Mouse (Mus musculus) hindbrain, embryonic 10.5 days (tissue): Measurements from ENCODE around the gene Cadm1. TPM values are rescaled to one million over a fixed set of nuclear protein-coding genes. Genes with fewer than 3 reads are reported as not detected.

Experiments used
- DNase-seq: peaks from one replicate; pipeline ENCODE4 v3.0.0-alpha.2; 2017; ENCODE audit warnings: low spot score
- H3K27ac ChIP-seq: fragments of 300-500 bp; sonication (generic); 2 replicates; pipeline ENCODE4 v1.5.1; 2016; ENCODE audit warnings: mild to moderate bottlenecking, moderate library complexity
- H3K27me3 ChIP-seq: fragments of 300-500 bp; sonication (generic); 2 replicates; pipeline ENCODE4 v1.6.1; 2016; ENCODE audit warnings: mild to moderate bottlenecking; ENCODE audit not compliant: poor library complexity, insufficient read depth, severe bottlenecking
- H3K36me3 ChIP-seq: fragments of 300-500 bp; sonication (generic); 2 replicates; pipeline ENCODE4 v1.6.1; 2016; ENCODE audit warnings: mild to moderate bottlenecking, moderate library complexity
- H3K4me1 ChIP-seq: fragments of 300-500 bp; sonication (generic); replicated peaks from 2 replicates; pipeline ENCODE4 v1.6.1; 2016; ENCODE audit warnings: mild to moderate bottlenecking
- H3K4me3 ChIP-seq: fragments of 300-500 bp; sonication (generic); 2 replicates; pipeline ENCODE4 v1.5.1; 2016; ENCODE audit warnings: mild to moderate bottlenecking, moderate library complexity
- H3K9me3 ChIP-seq: fragments of 300-500 bp; sonication (generic); 2 replicates; pipeline ENCODE4 v1.6.1; 2016; ENCODE audit warnings: mild to moderate bottlenecking, moderate library complexity
- WGBS: fragments of 180-500 bp; shearing (Covaris S2); methylation state at CpG from one replicate; pipeline ENCODE4 v1.1.7; 2016; 5-methylcytosine and 5-hydroxymethylcytosine counted together
- polyA plus RNA-seq: library from polyadenylated mRNA; unstranded; fragments of >200 nt; fragmentation: Nextera tagmentation; extraction: Ambion mirVana; gene quantifications from 2 replicates; pipeline ENCODE4 v1.2.1, GENCODE M21; 2016

Gene Cadm1
- polyA plus RNA-seq, 1 experiment from 2014 or later, result 111 TPM

DNA sequence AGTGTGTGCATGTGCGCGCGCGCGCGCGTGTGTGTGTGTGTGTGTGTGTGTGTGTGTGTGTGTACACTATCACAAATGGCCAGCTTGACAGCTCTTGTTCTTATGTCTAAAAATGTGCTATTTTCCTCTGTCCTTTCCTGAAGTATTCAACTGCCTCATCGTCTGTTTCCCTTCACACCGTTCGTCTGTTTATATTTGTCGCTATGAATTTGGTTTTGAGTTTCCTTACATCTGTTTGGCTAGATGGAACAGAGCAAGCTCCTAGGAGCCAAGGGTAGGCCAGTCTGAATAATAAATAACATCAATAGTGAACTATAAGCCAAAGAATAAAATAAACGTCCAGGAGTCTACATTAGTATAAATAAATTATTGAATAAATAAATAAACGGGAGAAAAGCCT is 235.3 kb downstream of the Cadm1 start:
- H3K36me3 ChIP-seq, result no peaks in the 10 kb centered on the region
- H3K9me3 ChIP-seq, result no peaks in the 10 kb centered on the region
- H3K27ac ChIP-seq, result no peak overlapping the region
- H3K4me3 ChIP-seq, result no peak overlapping the region
- no peak for DNase-seq
- peaks cover 47% of the 10 kb centered on the region for H3K4me1 ChIP-seq
- no peaks in the 10 kb centered on the region for H3K27me3 ChIP-seq
- WGBS, result 88% methylated on average over 13 of the region's 13 CpGs

DNA sequence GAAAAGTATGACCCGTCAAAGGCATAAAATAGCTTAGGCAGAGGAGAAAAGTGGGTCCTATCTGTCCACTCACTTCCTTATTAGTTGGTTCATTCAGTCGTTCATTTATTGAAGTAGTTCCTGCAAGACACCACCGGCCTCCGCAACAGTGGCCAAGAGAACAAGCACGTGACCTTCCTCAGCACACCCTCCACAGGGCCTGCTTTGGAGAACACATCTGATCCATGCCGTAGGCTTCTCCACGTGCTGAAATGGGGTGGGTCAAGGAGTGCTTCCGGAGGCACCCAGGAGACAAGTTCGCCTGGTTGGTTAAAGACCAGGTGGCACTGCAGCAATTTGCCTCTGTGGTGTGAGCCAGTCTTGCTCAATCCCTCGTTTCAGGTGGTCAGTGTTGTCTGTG is 236.4 kb downstream of the Cadm1 start:
- Histone ChIP-seq H3K36me3 (no peaks in the 10 kb centered on the region), H3K4me1 (peaks cover 44% of the 10 kb centered on the region), H3K9me3 (no peaks in the 10 kb centered on the region), H3K27me3 (no peaks in the 10 kb centered on the region), H3K4me3 (no peak overlapping the region), H3K27ac (no peak overlapping the region)
- WGBS, result 87% methylated on average over 10 of the region's 10 CpGs
- DNase-seq, result no peak

DNA sequence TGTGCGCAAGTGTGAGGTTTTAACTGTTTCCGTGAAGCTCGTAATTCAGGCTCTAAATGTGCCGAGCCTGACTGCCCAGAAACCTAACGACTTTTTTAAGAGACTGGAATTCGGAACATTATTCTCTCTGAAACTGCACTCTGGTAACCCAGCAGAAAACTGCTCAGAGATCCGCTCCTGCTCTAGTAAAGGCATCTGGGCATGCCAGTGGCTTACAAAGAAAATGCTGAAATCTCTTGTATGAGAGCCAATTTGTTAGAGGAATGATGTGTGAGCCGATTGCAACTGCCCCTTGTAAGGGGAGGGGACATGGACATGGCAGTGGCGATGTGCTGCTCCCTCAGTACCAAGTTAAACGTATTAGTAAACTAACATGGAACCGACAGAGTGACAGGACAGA is 240.9 kb downstream of the Cadm1 start:
- Histone ChIP-seq H3K27ac (no peak overlapping the region), H3K36me3 (no peaks in the 10 kb centered on the region), H3K27me3 (no peaks in the 10 kb centered on the region), H3K9me3 (no peaks in the 10 kb centered on the region), H3K4me1 (peaks cover 18% of the 10 kb centered on the region), H3K4me3 (no peak overlapping the region)
- WGBS, result 72% methylated on average over 11 of the region's 11 CpGs
- no peak for DNase-seq

- Histone ChIP-seq H3K27me3 (no peaks in the 10 kb centered on the region), H3K36me3 (no peaks in the 10 kb centered on the region; the same call in 1 of the 2 replicates), H3K9me3 (no peaks in the 10 kb centered on the region), H3K27ac (no peak overlapping the region), H3K4me3 (no peak overlapping the region), H3K4me1 (peaks cover 18% of the 10 kb centered on the region)
- no peak for DNase-seq
- WGBS, result 74% methylated on average over 5 of the region's 5 CpGs
Observed at GRCm38 (mm10) chr9:47771953-47772352, 242.0 kb downstream of the Cadm1 start.

- Histone ChIP-seq H3K4me1 (peaks cover 24% of the 10 kb centered on the region), H3K9me3 (no peaks in the 10 kb centered on the region), H3K4me3 (no peak overlapping the region), H3K27me3 (no peaks in the 10 kb centered on the region), H3K36me3 (no peaks in the 10 kb centered on the region; the same call in 1 of the 2 replicates), H3K27ac (no peak overlapping the region)
- DNase-seq, result no peak
- 93% methylated on average over 6 of the region's 6 CpGs for WGBS
Observed at GRCm38 (mm10) chr9:47772750-47773149, 242.8 kb downstream of the Cadm1 start.

- WGBS, result 87% methylated on average over 9 of the region's 9 CpGs
- Histone ChIP-seq H3K27me3 (no peaks in the 10 kb centered on the region), H3K4me3 (no peak overlapping the region), H3K36me3 (no peaks in the 10 kb centered on the region; the same call in 1 of the 2 replicates), H3K4me1 (peaks cover 33% of the 10 kb centered on the region), H3K9me3 (no peaks in the 10 kb centered on the region), H3K27ac (0 out of 2 replicates have a peak overlapping the region, but pooled peaks have one; percentile 50)
- DNase-seq, result no peak
Observed at GRCm38 (mm10) chr9:47776941-47777919, 247.3 kb downstream of the Cadm1 start.

DNA sequence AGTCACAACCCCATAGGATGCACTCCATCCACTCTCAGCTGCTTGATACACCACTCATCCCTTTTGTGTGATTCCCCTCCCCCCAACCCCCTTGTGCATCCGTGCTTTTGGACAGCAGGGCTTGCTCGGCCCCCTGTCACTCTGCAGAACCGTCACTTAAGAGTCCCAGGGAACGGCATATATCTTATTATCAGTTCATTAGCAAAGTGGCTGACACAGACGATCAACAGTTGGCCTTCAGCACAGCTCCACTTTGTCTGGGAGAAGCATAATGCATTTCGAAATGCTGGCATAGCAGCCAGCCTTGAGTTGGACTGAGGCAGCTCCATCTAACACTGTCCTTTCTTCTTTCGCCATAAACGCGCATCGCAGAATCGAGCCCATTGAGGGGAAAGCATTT is 248.5 kb downstream of the Cadm1 start:
- no peak for DNase-seq
- 0 out of 2 replicates have a peak overlapping the region, but pooled peaks have one; percentile 46 for H3K27ac ChIP-seq
- no peak overlapping the region for H3K4me3 ChIP-seq
- WGBS, result 62% methylated on average over 11 of the region's 11 CpGs
- H3K27me3 ChIP-seq, result no peaks in the 10 kb centered on the region
- H3K36me3 ChIP-seq, result no peaks in the 10 kb centered on the region; the same call in 1 of the 2 replicates
- peaks cover 33% of the 10 kb centered on the region for H3K4me1 ChIP-seq
- no peaks in the 10 kb centered on the region for H3K9me3 ChIP-seq

- Histone ChIP-seq H3K4me1 (peaks cover 33% of the 10 kb centered on the region), H3K4me3 (no peak overlapping the region), H3K9me3 (no peaks in the 10 kb centered on the region), H3K27ac (no peak overlapping the region), H3K27me3 (no peaks in the 10 kb centered on the region), H3K36me3 (no peaks in the 10 kb centered on the region; the same call in 1 of the 2 replicates)
- 77% methylated on average over 6 of the region's 6 CpGs for WGBS
- no peak for DNase-seq
Observed at GRCm38 (mm10) chr9:47779291-47779690, 249.3 kb downstream of the Cadm1 start.

- no peaks in the 10 kb centered on the region for H3K9me3 ChIP-seq
- DNase-seq, result no peak
- peaks cover 27% of the 10 kb centered on the region for H3K36me3 ChIP-seq
- peaks cover 7% of the 10 kb centered on the region; the same call in 1 of the 2 replicates for H3K4me1 ChIP-seq
- H3K4me3 ChIP-seq, result no peak overlapping the region
- no peaks in the 10 kb centered on the region for H3K27me3 ChIP-seq
- H3K27ac ChIP-seq, result no peak overlapping the region
- WGBS, result 82% methylated on average over 3 of the region's 3 CpGs
Observed at GRCm38 (mm10) chr9:47786642-47787041, 256.7 kb downstream of the Cadm1 start.

DNA sequence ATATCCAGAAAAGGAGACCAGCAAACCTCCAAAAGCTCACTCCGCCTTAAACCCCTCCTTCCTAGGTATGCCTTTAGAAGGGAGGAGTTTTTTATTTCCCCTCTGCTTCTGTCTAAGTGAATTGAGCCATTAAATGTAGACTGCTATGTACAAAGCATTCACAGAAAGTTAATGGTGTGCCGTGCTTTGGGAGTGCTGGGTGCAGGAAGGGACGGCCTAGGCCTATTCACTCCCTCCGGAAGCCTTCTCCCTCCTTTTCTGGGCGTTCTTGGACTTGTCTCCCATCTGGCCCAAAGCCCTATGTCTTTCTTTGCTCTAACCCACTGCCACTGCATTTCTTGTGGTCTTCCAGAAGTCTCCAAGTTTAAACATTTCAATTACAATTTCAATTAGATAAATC is 268.5 kb downstream of the Cadm1 start:
- Histone ChIP-seq H3K4me3 (no peak overlapping the region), H3K4me1 (peaks cover 5% of the 10 kb centered on the region), H3K27ac (no peak overlapping the region), H3K9me3 (no peaks in the 10 kb centered on the region), H3K27me3 (no peaks in the 10 kb centered on the region), H3K36me3 (peaks cover 57% of the 10 kb centered on the region)
- DNase-seq, result no peak
- 89% methylated on average over 5 of the region's 5 CpGs for WGBS

- H3K27me3 ChIP-seq, result no peaks in the 10 kb centered on the region
- no peak overlapping the region for H3K27ac ChIP-seq
- no peak overlapping the region for H3K4me3 ChIP-seq
- no peaks in the 10 kb centered on the region for H3K9me3 ChIP-seq
- peaks cover 24% of the 10 kb centered on the region for H3K4me1 ChIP-seq
- WGBS, result 91% methylated on average over 4 of the region's 4 CpGs
- H3K36me3 ChIP-seq, result peaks cover 43% of the 10 kb centered on the region
- DNase-seq, result no peak
Observed at GRCm38 (mm10) chr9:47801242-47801641, 271.3 kb downstream of the Cadm1 start.

DNA sequence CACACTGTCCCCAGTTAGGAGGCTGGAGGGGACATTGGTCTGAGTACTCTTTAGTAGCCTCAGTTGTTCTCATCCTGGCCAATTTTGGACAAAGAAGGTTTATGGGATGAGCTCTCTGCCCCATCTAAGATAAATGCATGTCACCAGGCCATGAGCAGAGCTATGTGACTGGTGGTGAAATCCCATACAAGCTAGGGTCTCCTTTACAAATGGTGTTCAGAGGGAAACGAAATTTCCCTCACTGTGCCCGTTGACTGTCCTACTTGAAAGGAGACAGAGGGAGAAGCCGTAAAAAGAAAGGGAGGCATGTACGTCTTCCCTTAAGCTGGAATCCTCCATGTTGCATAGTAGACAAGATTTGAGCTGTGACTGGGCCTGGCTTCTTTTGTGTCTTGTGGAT is 272.6 kb downstream of the Cadm1 start:
- Histone ChIP-seq H3K9me3 (no peaks in the 10 kb centered on the region), H3K27me3 (no peaks in the 10 kb centered on the region), H3K36me3 (peaks cover 40% of the 10 kb centered on the region), H3K4me1 (peaks cover 25% of the 10 kb centered on the region), H3K4me3 (no peak overlapping the region), H3K27ac (no peak overlapping the region)
- 86% methylated on average over 4 of the region's 4 CpGs for WGBS
- no peak for DNase-seq

DNA sequence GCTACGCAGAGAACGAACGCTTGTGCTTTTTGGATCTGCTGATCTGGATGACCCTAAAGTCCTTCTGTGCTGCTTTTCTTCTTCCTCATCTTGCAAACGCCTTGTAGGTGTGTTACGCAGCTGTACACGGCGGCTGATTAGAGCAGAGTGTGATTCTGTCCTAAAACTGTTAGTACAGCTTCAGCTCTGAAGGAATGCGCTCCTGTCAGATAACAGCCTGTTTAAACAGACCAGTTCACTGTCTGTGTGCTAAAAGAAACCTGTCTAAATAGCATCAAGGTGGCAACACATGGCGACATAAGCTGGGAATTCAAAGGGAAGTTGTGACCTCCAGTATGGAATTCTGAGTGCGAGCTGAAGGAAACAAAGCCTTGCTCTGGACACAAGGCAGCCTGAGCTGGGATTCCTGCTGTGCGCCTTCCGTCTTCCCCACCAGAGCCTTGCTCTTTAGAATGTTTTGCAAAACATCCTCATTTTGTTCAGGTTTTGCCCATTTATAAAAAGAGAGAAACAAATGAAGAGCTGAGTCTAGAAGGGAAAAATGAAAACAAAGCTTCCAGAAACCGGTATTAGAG is 273.6 kb downstream of the Cadm1 start:
- 0 out of 2 replicates have a peak overlapping the region, but pooled peaks have one; percentile 8 for H3K27ac ChIP-seq
- H3K9me3 ChIP-seq, result no peaks in the 10 kb centered on the region
- H3K36me3 ChIP-seq, result peaks cover 32% of the 10 kb centered on the region
- DNase-seq, result no peak
- WGBS, result 47% methylated on average over 13 of the region's 13 CpGs
- H3K4me1 ChIP-seq, result peaks cover 25% of the 10 kb centered on the region
- H3K4me3 ChIP-seq, result no peak overlapping the region
- no peaks in the 10 kb centered on the region for H3K27me3 ChIP-seq
